Mouse (Mus musculus): Measurements from ENCODE around the gene Zmynd10. TPM values are rescaled to one million over a fixed set of nuclear protein-coding genes. Genes with fewer than 3 reads are reported as not detected.

The Zmynd10 gene
- polyA plus RNA-seq, 1 experiment from 2014 or later = 1.6 TPM

GRCm38 (mm10) chr9:107521190-107521589, 25.9 kb upstream of the Zmynd10 start:
- WGBS = 58% methylated on average over 5 of the region's 5 CpGs
- Histone ChIP-seq H3K36me3 (peaks cover 7% of the 10 kb centered on the region), H3K27ac (replicated peaks) (no peak overlapping the region), H3K4me1 (peaks cover 10% of the 10 kb centered on the region), H3K4me2 (no peak overlapping the region), H3K9me3 (replicated peaks) (no peaks in the 10 kb centered on the region), H3K27me3 (replicated peaks) (peaks cover 22% of the 10 kb centered on the region), H3K4me3 (replicated peaks) (no peak overlapping the region), H3K9ac (replicated peaks) (no peak overlapping the region)
- ATAC-seq (ENCODE audit: low FRiP score) = no peak

GRCm38 (mm10) chr9:107521711-107522399, 25.2 kb upstream of the Zmynd10 start:
- ATAC-seq (ENCODE audit: low FRiP score) = no peak
- Histone ChIP-seq H3K36me3 (peaks cover 7% of the 10 kb centered on the region), H3K4me2 (peak overlapping the region; percentile 13), H3K27me3 (replicated peaks) (peaks cover 28% of the 10 kb centered on the region), H3K4me3 (replicated peaks) (no peak overlapping the region), H3K9me3 (replicated peaks) (no peaks in the 10 kb centered on the region), H3K27ac (replicated peaks) (no peak overlapping the region), H3K4me1 (peaks cover 17% of the 10 kb centered on the region), H3K9ac (replicated peaks) (0 out of 2 replicates have a peak overlapping the region, but pooled peaks have one; percentile 18)
- WGBS = 28% methylated on average over 25 of the region's 25 CpGs

GRCm38 (mm10) chr9:107522400-107522711, 24.7 kb upstream of the Zmynd10 start:
- H3K9me3 ChIP-seq (replicated peaks) = no peaks in the 10 kb centered on the region
- ATAC-seq (ENCODE audit: low FRiP score) = no peak
- peaks cover 7% of the 10 kb centered on the region for H3K36me3 ChIP-seq
- peaks cover 20% of the 10 kb centered on the region for H3K4me1 ChIP-seq
- H3K9ac ChIP-seq (replicated peaks) = 0 out of 2 replicates have a peak overlapping the region, but pooled peaks have one; percentile 18
- no peak overlapping the region for H3K4me3 ChIP-seq (replicated peaks)
- WGBS = 23% methylated on average over 2 of the region's 2 CpGs
- H3K4me2 ChIP-seq = peak overlapping the region; percentile 13; the same call in 1 of the 2 replicates
- peaks cover 30% of the 10 kb centered on the region for H3K27me3 ChIP-seq (replicated peaks)
- H3K27ac ChIP-seq (replicated peaks) = no peak overlapping the region

DNA sequence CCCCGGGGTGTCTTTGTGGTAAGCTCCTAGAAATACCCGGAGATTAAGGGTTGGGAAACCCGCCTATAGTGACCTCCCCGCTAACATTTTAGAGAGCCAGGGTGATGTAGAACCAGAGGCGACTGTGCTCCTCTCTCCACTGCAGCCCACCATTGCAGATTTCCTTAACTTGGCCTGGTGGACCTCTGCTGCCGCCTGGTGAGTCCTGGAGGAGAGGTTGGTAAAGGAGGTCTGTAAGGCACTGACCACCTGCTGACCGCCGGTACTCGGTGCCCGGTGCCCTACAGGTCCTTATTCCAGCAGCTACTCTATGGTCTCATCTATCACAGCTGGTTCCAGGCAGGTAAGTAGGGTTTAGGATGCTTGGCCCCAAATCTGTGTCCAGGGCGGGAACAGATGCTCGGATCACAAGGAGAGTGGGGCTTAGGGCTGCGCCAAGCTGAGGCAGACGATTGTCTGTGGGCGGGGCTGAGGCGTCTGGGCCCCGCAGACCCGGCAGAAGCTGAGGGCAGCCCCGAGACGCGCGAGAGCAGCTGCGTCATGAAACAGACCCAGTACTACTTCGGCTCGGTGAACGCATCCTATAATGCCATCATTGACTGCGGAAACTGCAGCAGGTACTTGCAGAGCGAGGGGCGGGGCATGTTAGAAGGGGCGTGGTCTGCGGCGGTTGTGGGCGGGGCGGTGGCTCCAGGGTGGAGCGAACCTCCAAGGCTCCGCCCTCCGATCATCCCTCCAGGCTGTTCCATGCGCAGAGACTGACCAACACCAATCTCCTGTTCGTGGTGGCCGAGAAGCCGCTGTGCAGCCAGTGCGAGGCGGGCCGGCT, 20.7 kb upstream of the Zmynd10 start:
- Histone ChIP-seq H3K9ac (replicated peaks) (no peak overlapping the region), H3K4me2 (peak overlapping the region; percentile 56), H3K9me3 (replicated peaks) (no peaks in the 10 kb centered on the region), H3K36me3 (peaks cover 4% of the 10 kb centered on the region; the same call in 1 of the 2 replicates), H3K27ac (replicated peaks) (0 out of 2 replicates have a peak overlapping the region, but pooled peaks have one; percentile 2), H3K4me1 (peaks cover 22% of the 10 kb centered on the region), H3K4me3 (replicated peaks) (peak overlapping the region; percentile 30), H3K27me3 (replicated peaks) (peaks cover 34% of the 10 kb centered on the region)
- 9% methylated on average over 39 of the region's 44 CpGs for WGBS
- ATAC-seq (ENCODE audit: low FRiP score) = peak; percentile 62

GRCm38 (mm10) chr9:107533791-107534407, 13.2 kb upstream of the Zmynd10 start, which contains the start of gene Tmem115:
TSS of gene Tmem115 (plus strand) at chr9:107533945.
- H3K27me3 ChIP-seq (replicated peaks) = no peaks in the 10 kb centered on the region
- H3K27ac ChIP-seq (replicated peaks) = peak within 1 kb of the TSS; percentile 80
- peak; percentile 97 for ATAC-seq (ENCODE audit: low FRiP score)
- peaks cover 14% of the 10 kb centered on the region for H3K36me3 ChIP-seq
- under 1% methylated on average over 48 of the region's 48 CpGs for WGBS
- H3K4me2 ChIP-seq = peak within 1 kb of the TSS; percentile 95
- peak within 1 kb of the TSS; percentile 89 for H3K4me3 ChIP-seq (replicated peaks)
- H3K4me1 ChIP-seq = peaks cover 42% of the 10 kb centered on the region
- H3K9ac ChIP-seq (replicated peaks) = peak within 1 kb of the TSS; percentile 86
- no peaks in the 10 kb centered on the region for H3K9me3 ChIP-seq (replicated peaks)

DNA sequence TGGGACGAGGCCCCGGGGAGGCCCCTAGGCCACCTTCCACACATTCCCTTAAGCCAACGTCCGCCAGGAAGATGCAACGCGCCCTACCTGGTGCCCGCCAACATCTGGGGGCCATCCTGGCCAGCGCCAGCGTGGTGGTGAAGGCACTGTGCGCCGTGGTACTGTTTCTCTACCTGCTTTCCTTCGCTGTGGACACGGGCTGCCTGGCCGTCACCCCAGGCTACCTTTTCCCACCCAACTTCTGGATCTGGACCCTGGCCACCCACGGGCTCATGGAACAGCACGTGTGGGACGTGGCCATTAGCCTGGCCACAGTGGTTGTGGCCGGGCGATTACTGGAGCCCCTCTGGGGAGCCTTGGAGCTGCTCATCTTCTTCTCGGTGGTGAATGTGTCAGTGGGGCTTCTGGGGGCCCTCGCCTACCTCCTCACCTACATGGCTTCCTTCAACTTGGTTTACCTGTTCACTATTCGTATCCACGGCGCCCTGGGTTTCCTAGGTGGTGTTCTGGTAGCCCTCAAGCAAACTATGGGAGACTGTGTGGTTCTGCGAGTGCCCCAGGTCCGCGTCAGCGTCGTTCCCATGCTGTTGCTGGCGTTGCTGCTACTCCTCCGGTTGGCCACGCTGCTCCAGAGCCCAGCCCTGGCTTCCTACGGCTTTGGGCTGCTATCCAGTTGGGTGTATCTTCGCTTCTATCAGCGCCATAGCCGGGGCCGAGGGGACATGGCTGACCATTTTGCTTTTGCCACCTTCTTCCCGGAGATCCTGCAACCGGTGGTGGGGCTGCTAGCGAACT, 12.5 kb upstream of the Zmynd10 start:
- WGBS = under 1% methylated on average over 40 of the region's 40 CpGs
- Histone ChIP-seq H3K4me2 (peak overlapping the region; percentile 95), H3K27ac (replicated peaks) (peak overlapping the region; percentile 80), H3K36me3 (peaks cover 21% of the 10 kb centered on the region), H3K4me1 (peaks cover 42% of the 10 kb centered on the region), H3K4me3 (replicated peaks) (peak overlapping the region; percentile 89), H3K9me3 (replicated peaks) (no peaks in the 10 kb centered on the region), H3K27me3 (replicated peaks) (no peaks in the 10 kb centered on the region), H3K9ac (replicated peaks) (peak overlapping the region; percentile 86)
- ATAC-seq (ENCODE audit: low FRiP score) = peak; percentile 20

DNA sequence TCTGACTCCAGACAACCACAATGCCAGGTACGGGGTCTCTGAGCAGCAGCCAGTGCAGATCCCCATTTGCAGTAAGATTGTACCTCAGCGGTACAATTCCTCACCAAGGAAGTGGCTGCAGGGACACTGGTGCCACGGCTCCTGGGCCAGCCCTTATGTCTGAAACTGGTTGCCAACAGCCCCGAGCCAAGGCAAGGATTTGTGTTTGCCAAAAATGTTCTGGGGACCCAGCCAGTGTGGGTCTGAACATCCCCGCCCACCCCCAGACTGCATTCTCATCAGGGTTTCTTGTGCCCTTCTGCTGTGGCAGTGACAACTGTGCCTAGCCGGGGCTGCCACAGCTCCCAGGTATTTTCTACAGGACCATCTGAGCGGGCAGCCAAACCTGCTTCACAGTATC, 8.9 kb upstream of the Zmynd10 start:
- no peak overlapping the region for H3K27ac ChIP-seq (replicated peaks)
- H3K4me1 ChIP-seq = peaks cover 68% of the 10 kb centered on the region
- H3K36me3 ChIP-seq = peaks cover 28% of the 10 kb centered on the region
- no peaks in the 10 kb centered on the region for H3K27me3 ChIP-seq (replicated peaks)
- H3K9ac ChIP-seq (replicated peaks) = no peak overlapping the region
- H3K4me2 ChIP-seq = no peak overlapping the region
- ATAC-seq (ENCODE audit: low FRiP score) = no peak
- no peaks in the 10 kb centered on the region for H3K9me3 ChIP-seq (replicated peaks)
- H3K4me3 ChIP-seq (replicated peaks) = no peak overlapping the region
- 95% methylated on average over 7 of the region's 7 CpGs for WGBS

DNA sequence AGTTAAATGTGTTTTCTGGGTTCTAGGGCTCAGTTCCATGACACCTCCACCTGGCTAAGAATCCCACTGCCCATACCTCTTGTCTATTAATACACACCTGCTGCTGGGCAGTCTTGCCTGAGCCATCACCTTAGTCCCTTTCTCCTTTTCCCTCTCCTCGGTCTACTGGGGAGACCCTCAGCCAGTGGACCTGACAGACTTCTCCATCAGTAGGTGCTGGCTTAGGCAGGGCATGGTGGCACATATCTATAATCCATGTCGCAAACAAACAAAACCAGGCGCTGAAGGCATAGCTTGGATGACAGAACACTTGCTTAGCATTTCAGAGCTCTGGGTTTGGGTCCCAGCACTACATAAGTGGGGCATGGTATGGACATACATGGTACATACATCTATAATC, 8.4 kb upstream of the Zmynd10 start:
- no peak for ATAC-seq (ENCODE audit: low FRiP score)

GRCm38 (mm10) chr9:107539940-107540339, 7.2 kb upstream of the Zmynd10 start:
- H3K9ac ChIP-seq (replicated peaks) = no peak overlapping the region
- peaks cover 45% of the 10 kb centered on the region for H3K36me3 ChIP-seq
- H3K4me2 ChIP-seq = peak overlapping the region; percentile 80; the same call in 1 of the 2 replicates
- H3K9me3 ChIP-seq (replicated peaks) = no peaks in the 10 kb centered on the region
- H3K4me3 ChIP-seq (replicated peaks) = no peak overlapping the region
- WGBS = 95% methylated on average over 8 of the region's 8 CpGs
- ATAC-seq (ENCODE audit: low FRiP score) = no peak
- peaks cover 65% of the 10 kb centered on the region for H3K4me1 ChIP-seq
- no peak overlapping the region for H3K27ac ChIP-seq (replicated peaks)
- no peaks in the 10 kb centered on the region for H3K27me3 ChIP-seq (replicated peaks)

More for the DNA sequence above, 8.4 kb upstream of the Zmynd10 start:
- 94% methylated on average over 3 of the region's 3 CpGs for WGBS
- no peak overlapping the region for H3K9ac ChIP-seq (replicated peaks)
- no peak overlapping the region for H3K4me3 ChIP-seq (replicated peaks)
- H3K4me1 ChIP-seq = peaks cover 67% of the 10 kb centered on the region
- no peaks in the 10 kb centered on the region for H3K9me3 ChIP-seq (replicated peaks)
- peaks cover 32% of the 10 kb centered on the region for H3K36me3 ChIP-seq
- H3K4me2 ChIP-seq = no peak overlapping the region
- H3K27ac ChIP-seq (replicated peaks) = no peak overlapping the region
- no peaks in the 10 kb centered on the region for H3K27me3 ChIP-seq (replicated peaks)

DNA sequence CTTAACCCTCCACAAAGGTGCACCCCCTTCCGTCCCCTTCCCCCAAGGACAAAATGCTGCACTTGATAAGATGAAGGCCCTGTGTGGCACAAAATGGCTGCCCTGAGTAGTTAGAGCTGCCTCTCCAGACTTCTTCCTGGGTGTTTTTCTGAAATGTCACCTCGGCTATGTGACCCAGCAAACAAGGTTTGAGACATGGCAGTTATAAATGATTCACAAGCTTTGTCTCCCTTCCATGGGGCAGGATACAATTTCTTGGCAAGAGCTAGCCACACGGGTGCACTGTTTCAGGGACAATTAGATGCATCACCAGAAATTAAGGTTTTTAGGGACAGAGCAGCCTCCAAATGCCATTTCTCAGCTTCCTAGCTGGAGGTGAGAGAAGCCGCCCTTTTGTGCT, 6.7 kb upstream of the Zmynd10 start:
- Histone ChIP-seq H3K27ac (replicated peaks) (no peak overlapping the region), H3K9ac (replicated peaks) (no peak overlapping the region), H3K36me3 (peaks cover 45% of the 10 kb centered on the region), H3K9me3 (replicated peaks) (no peaks in the 10 kb centered on the region), H3K4me2 (peak overlapping the region; percentile 80), H3K27me3 (replicated peaks) (no peaks in the 10 kb centered on the region), H3K4me3 (replicated peaks) (peak overlapping the region; percentile 63), H3K4me1 (peaks cover 60% of the 10 kb centered on the region)
- no peak for ATAC-seq (ENCODE audit: low FRiP score)
- WGBS = 72% methylated on average over 4 of the region's 4 CpGs

DNA sequence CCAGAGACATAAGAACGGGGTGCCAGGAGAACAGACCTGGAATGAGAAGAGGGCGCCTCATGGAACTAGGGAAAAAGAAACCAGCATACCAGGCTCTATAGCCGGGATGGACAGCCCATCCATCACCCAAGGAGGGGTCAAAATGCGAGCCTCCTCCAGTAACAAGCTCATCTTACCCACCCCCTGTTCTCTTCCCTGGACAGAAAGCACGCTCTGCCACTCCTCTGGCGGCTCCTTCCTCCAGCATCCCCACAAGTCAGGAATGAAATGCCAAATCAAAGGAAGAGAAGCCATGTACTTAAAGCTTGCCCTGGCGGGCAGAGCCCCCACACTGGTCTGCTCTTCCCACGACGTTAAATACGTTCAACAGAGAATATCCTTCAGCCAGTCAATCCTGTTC, 6.1 kb upstream of the Zmynd10 start:
- H3K4me1 ChIP-seq = peaks cover 57% of the 10 kb centered on the region
- 33% methylated on average over 10 of the region's 10 CpGs for WGBS
- no peaks in the 10 kb centered on the region for H3K9me3 ChIP-seq (replicated peaks)
- H3K4me3 ChIP-seq (replicated peaks) = peak overlapping the region; percentile 63
- no peak for ATAC-seq (ENCODE audit: low FRiP score)
- H3K27ac ChIP-seq (replicated peaks) = peak overlapping the region; percentile 82; the same call in 1 of the 2 replicates
- H3K4me2 ChIP-seq = peak overlapping the region; percentile 80
- peak overlapping the region; percentile 57 for H3K9ac ChIP-seq (replicated peaks)
- H3K36me3 ChIP-seq = peaks cover 45% of the 10 kb centered on the region
- H3K27me3 ChIP-seq (replicated peaks) = no peaks in the 10 kb centered on the region
